9 mouse cellular contexts compared by ENCODE assay signal in genomic region chr16:23100099-23100575, GRCm38 (mm10). TPM values are rescaled to one million over a fixed set of nuclear protein-coding genes. Genes with fewer than 3 reads are reported as not detected.
DNase-seq lines count a peak whose midpoint lies in the region; ATAC-seq and TF ChIP-seq lines count a peak whose summit lies in the region.
"Had no signal": no experiment of that assay in that cellular context is flagged by ENCODE, and none has a peak within 500 bp of the region (broad histone marks: within the 10 kb centered on the region; RNA-seq: fewer than 3 reads in every experiment).

No protein-coding gene starts in this region.

- H3K9me3 ChIP-seq in liver, embryonic 13.5 days (replicated peaks) = no peaks in the 10 kb centered on the region

- no peak overlapping the region for H3K27ac ChIP-seq in cortical plate, adult 2 months (ENCODE audit: insufficient read depth, low read length)
- no peak overlapping the region; the same call in 1 of the 2 replicates for H3K27ac ChIP-seq in liver, embryonic 13.5 days
- no peak overlapping the region for H3K27ac ChIP-seq in olfactory bulb, adult 2 months (ENCODE audit: insufficient read depth, low read depth, low read length)
- H3K27ac ChIP-seq in cerebellum, adult 2 months (ENCODE audit: insufficient read depth, low read length) = no peak overlapping the region

- peak overlapping the region; percentile 44 for H3K9ac ChIP-seq in liver, embryonic 13.5 days

- peaks cover 10% of the 10 kb centered on the region; the same call in 1 of the 2 replicates for H3K27me3 ChIP-seq in liver, embryonic 13.5 days
- no peaks in the 10 kb centered on the region for H3K27me3 ChIP-seq in cerebellum, adult 2 months (ENCODE audit: control insufficient read depth, insufficient read depth, low read length)

- no peak for TF ChIP-seq CTCF in cortical plate, adult 2 months (IDR thresholded peaks at IDR 0.05; ENCODE audit: extremely low read depth, insufficient read depth, low read length)
- TF ChIP-seq CTCF in olfactory bulb, adult 2 months (IDR thresholded peaks at IDR 0.05; ENCODE audit: insufficient read depth, low read depth, low read length) = no peak
- no peak for TF ChIP-seq CTCF in cerebellum, adult 2 months (IDR thresholded peaks at IDR 0.05; ENCODE audit: borderline replicate concordance, insufficient read depth, low read depth, low read length)

- peaks cover 2% of the 10 kb centered on the region; the same call in 1 of the 2 replicates for H3K4me1 ChIP-seq in cortical plate, adult 2 months (ENCODE audit: control insufficient read depth, insufficient read depth, low read length)
- peaks cover 33% of the 10 kb centered on the region for H3K4me1 ChIP-seq in liver, embryonic 13.5 days (replicated peaks)
- H3K4me1 ChIP-seq in olfactory bulb, adult 2 months (ENCODE audit: control insufficient read depth, insufficient read depth, low read length) = peaks cover 8% of the 10 kb centered on the region
- no peaks in the 10 kb centered on the region for H3K4me1 ChIP-seq in cerebellum, adult 2 months (ENCODE audit: control insufficient read depth, insufficient read depth, low read length)

- H3K4me3 ChIP-seq in cortical plate, adult 2 months (ENCODE audit: insufficient read depth, low read length) = peak overlapping the region; percentile 12; the same call in 1 of the 2 replicates
- H3K4me3 ChIP-seq in liver, embryonic 13.5 days (replicated peaks) = peak overlapping the region; percentile 36
- H3K4me3 ChIP-seq in olfactory bulb, adult 2 months (ENCODE audit: insufficient read depth, low read depth, low read length) = peak overlapping the region; percentile 11; the same call in 1 of the 2 replicates
- H3K4me3 ChIP-seq in cerebellum, adult 2 months (replicated peaks; ENCODE audit: insufficient read depth, low read depth, low read length) = no peak overlapping the region

- 3% methylated on average over 9 of the region's 9 CpGs for WGBS in liver, embryonic 13.5 days (ENCODE audit: insufficient replicate concordance)
- 2% methylated on average over 9 of the region's 9 CpGs for WGBS in olfactory bulb, adult 2 months
- WGBS in cerebellum, adult 2 months = 7% methylated on average over 9 of the region's 9 CpGs

- no peak for TF ChIP-seq POLR2A in cortical plate, adult 2 months (IDR thresholded peaks at IDR 0.05; ENCODE audit: extremely low read depth, insufficient read depth, low read length)
- no peak for TF ChIP-seq POLR2A in olfactory bulb, adult 2 months (IDR thresholded peaks at IDR 0.05; ENCODE audit: insufficient read depth, low read depth, low read length)
- TF ChIP-seq POLR2A in cerebellum, adult 2 months (IDR thresholded peaks at IDR 0.05; ENCODE audit: borderline replicate concordance, insufficient read depth, low read length) = no peak

- H3K4me2 ChIP-seq in liver, embryonic 13.5 days = peak overlapping the region; percentile 59

- no peaks in the 10 kb centered on the region for H3K36me3 ChIP-seq in liver, embryonic 13.5 days

- DNase-seq in heart, adult 11 months = peak; percentile 88
- no peak for DNase-seq in heart, adult 8-10 months (ENCODE audit: low spot score)
- DNase-seq in heart, postnatal 4 days = peak; percentile 61
- no peak for DNase-seq in liver, embryonic 13.5 days
- DNase-seq in cerebellum, adult 11-12 months = no peak
- no peak for DNase-seq in cerebellum, adult 2 months

- ATAC-seq in liver, embryonic 13.5 days (ENCODE audit: low read depth) = 0 out of 2 replicates have a peak, but pooled peaks have one; percentile 19

RNA-seq across cellular contexts. Expression of gene Eif4a2, which starts 7.1 kb away (rescaled TPM):
- 100 to 1,000 TPM; 355 to 426 (median 380) TPM for total RNA-seq in heart, adult 8-10 months (2022)
- 673 and 704 TPM in 2 replicates for polyA plus RNA-seq in cortical plate, adult 2 months (2012; rRNA removed)
- total RNA-seq in heart, postnatal 4 days (2021) = 100 to 1,000 TPM; 206 to 231 TPM
- 75.2 and 94.5 TPM in 2 replicates for polyA plus RNA-seq in liver, embryonic 13.5 days (2015; fragmentation: Nextera tagmentation; extraction: Ambion mirVana)
- 425 and 693 TPM in 2 replicates for polyA plus RNA-seq in olfactory bulb, adult 2 months (2012; ENCODE audit: insufficient read depth, insufficient read length, low replicate concordance, missing spikeins)
- 737 and 742 TPM in 2 replicates for polyA plus RNA-seq in cerebellum, adult 2 months (2012; rRNA removed)

RNA-seq across cellular contexts. Expression of gene Rfc4, which starts 27.4 kb away (rescaled TPM):
- total RNA-seq in heart, adult 8-10 months (2022) = 10 to 100 TPM in 1 of 4 experiments, 1 to 10 TPM in 3; 6.7 to 11.0 (median 7.6) TPM
- 1.1 and 1.3 TPM in 2 replicates for polyA plus RNA-seq in cortical plate, adult 2 months (2012; rRNA removed)
- 10 to 100 TPM; 34.9 to 37.4 TPM for total RNA-seq in heart, postnatal 4 days (2021)
- polyA plus RNA-seq in liver, embryonic 13.5 days (2015; fragmentation: Nextera tagmentation; extraction: Ambion mirVana) = 199 and 218 TPM in 2 replicates
- not detected in 2 replicates for polyA plus RNA-seq in olfactory bulb, adult 2 months (2012; ENCODE audit: insufficient read depth, insufficient read length, low replicate concordance, missing spikeins)
- 2.1 and 2.5 TPM in 2 replicates for polyA plus RNA-seq in cerebellum, adult 2 months (2012; rRNA removed)

RNA-seq across cellular contexts. Expression of gene Kng1, which starts 42.5 kb away (rescaled TPM):
- total RNA-seq in heart, adult 8-10 months (2022) = not detected
- polyA plus RNA-seq in cortical plate, adult 2 months (2012; rRNA removed) = 0.08 TPM in 1 of 2 replicates, not detected in the other
- under 1 TPM; 0.18 to 0.45 TPM for total RNA-seq in heart, postnatal 4 days (2021)
- polyA plus RNA-seq in liver, embryonic 13.5 days (2015; fragmentation: Nextera tagmentation; extraction: Ambion mirVana) = 274 and 287 TPM in 2 replicates
- not detected in 2 replicates for polyA plus RNA-seq in olfactory bulb, adult 2 months (2012; ENCODE audit: insufficient read depth, insufficient read length, low replicate concordance, missing spikeins)
- polyA plus RNA-seq in cerebellum, adult 2 months (2012; rRNA removed) = not detected in 2 replicates
- total RNA-seq: hematopoietic stem cell, adult 5-6 weeks had no signal

RNA-seq across cellular contexts. Expression of gene Adipoq, which starts 46.2 kb away (rescaled TPM):
- 1 to 10 TPM; 2.5 to 6.3 (median 3.5) TPM for total RNA-seq in heart, adult 8-10 months (2022)
- 0.15 TPM in 1 of 2 replicates, not detected in the other for polyA plus RNA-seq in cortical plate, adult 2 months (2012; rRNA removed)
- total RNA-seq in heart, postnatal 4 days (2021) = 1 to 10 TPM; 4.9 to 6.2 TPM
- polyA plus RNA-seq in liver, embryonic 13.5 days (2015; fragmentation: Nextera tagmentation; extraction: Ambion mirVana) = not detected in 2 replicates
- polyA plus RNA-seq in olfactory bulb, adult 2 months (2012; ENCODE audit: insufficient read depth, insufficient read length, low replicate concordance, missing spikeins) = not detected in 2 replicates
- polyA plus RNA-seq in cerebellum, adult 2 months (2012; rRNA removed) = 0.33 TPM in 1 of 2 replicates, not detected in the other
- total RNA-seq: hematopoietic stem cell, adult 5-6 weeks had no signal

Comparison
In these comparisons a context has a peak if more than half of its experiments do, and no peak if none do; other contexts are left out.
1. DNase-seq: peak in heart, adult 11 months (single experiment) and heart, postnatal 4 days (single experiment); none in heart, adult 8-10 months (single experiment), liver, embryonic 13.5 days (single experiment), cerebellum, adult 11-12 months (single experiment) and cerebellum, adult 2 months (0 of 2).
2. RNA of gene Rfc4, which starts 27.4 kb away (polyA plus RNA-seq): 199 to 218 TPM in liver, embryonic 13.5 days; 2.1 to 2.5 TPM in cerebellum, adult 2 months, 1.1 to 1.3 TPM in cortical plate, adult 2 months and not detected in olfactory bulb, adult 2 months; every median in the first group is over 10 times any median in the second.
3. RNA of gene Kng1, which starts 42.5 kb away (polyA plus RNA-seq): 274 to 287 TPM in liver, embryonic 13.5 days; not detected in cerebellum, adult 2 months, 0.08 TPM in cortical plate, adult 2 months and not detected in olfactory bulb, adult 2 months; every median in the first group is over 100 times any median in the second.